Mouse (Mus musculus): ENCODE measurements at regions not wholly inside any gene's neighbourhood (a gene's known extent, or its start where the extent isn't known, plus 50 kb on each side); places are given as distances from the start of the nearest gene placed in this dataset.
A peak's percentile ranks its signal among the peaks of the same experiment; 100 is the strongest.

DNA sequence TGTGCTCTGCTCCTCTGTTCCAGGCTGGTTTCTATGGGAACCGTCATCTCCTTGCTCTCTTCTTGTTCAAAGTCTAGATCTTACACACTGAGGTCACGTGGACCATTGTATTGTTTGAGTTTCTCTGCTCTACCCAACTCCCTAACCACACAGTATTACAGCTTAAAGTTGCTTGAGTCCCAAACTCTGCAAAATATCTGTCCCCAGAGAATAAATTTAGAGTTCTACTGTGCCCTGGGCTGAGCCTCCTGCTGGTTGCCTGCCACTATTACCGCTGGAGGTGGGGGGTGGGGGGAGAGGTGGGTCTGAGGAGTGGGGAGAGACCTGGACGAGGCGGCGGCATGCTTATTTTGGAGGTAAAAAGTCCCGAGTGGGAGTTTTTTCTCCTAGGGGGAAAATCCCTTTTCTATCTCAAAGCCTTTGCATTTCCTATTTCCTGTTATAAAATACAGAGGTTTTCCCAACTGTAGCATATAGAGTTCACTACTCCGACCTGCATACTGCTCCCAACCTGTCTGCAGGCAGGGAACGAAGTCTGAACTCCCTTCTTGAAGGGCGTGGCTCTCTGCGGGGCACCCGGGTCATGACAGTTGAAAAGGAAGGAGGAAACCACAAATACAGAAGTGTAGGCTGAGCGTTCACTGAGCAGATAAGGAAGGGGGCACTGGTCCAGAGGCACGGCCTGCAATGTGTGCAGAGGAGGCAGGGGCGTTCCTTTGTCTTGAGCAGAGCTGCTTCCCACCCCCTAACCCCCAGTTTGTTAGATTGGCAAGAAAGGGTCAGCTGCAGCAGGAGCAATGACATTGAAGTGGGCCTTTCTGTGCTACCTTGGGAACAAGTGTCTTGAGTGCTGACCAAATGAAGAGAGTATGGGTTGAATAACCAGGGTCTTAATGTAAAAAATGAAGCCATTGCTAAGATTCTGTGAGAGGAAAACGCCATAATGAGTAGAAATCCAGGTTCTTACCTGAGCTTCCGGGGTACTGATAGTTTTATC, 188.7 kb downstream of the Akap7 start:
- DNase-seq: no peak

DNA sequence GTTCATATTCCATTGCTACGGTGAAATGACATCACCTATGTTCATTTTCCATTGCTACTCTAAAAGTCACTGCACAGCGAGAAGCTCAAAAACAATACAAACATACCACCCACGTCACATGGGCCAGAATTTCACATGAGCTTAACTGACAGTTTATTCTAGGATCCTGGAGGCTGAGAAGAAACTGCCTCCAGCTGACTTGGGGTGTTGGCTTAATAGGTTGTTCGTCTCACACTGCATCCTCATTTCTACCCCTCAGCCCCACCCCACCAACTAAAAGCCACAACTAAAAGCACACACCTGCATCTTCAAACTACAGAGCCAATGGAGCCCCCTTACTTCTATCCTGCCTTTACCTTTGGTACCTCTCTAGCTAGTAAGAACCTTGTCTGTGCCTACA, 187.0 kb upstream of the Arg1 start:
- DNase-seq: no peak

DNA sequence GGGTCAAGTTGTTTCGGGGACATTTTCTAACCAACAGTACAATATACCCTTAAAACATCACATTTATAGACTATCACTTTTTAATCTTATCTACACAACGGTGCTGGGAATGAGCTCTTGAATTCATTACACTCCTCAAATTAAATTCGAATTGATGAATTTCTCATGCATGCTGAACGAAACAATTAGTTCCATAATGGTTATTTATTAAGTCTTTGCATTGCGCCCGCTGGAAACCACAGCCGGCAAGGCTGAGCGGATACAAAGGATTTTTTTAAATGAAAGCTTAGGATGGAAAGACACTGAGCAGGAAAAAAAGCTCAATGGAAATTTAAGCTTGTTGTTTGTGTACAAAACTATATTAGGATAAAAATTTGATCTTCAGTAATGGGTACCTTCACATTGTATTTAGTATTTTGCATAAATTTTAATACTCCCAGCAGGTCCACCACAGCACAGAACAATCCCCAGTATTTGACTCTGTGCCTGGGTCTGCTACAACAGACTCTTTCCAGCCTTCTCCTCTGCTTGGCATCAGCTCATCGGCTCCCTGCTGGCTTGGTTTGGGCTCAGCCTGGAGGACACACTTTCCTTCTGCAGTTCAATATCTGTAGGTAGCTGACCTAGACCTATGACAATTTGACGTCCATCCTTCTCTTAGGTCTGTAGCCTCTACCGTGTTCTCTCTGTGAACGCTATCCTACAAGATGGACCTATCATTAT, 185.3 kb upstream of the Arg1 start:
- peak; percentile 58 to 74 for DNase-seq

DNA sequence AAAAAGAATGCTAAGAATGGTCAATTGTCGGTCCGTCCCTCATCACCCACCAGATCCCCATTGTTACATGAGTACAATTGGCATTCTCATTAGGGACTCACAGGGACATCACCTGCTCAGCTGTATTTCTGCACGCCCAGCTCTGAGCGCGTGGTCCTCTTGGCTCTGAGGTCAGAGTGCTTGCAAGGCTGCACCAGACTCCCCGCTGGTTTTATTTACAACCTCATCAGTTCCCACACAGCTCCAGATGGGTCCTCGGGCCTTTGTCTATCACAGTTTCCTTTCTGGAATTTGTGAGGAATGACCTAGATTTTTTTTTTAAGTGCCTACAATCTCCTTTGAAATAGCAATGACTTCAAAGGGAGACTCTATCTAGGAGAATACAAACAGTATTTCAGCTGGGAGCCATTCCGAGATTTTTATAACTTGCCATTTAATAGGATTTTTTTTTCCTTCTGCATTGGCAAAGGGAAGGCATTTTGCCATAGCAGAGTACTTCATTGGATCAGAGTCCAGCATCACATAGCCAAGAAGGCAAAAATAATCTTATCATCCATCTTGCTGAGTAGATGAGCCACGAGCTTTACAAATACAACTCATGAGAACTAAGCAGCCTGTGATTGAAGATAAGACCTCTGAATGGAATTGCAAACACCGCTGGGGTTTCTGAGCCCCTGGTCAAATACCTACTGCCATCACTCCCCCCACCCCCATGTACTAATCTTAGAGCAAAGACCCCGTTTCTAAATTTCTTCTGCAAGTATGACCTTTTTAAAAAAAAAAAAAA, 184.5 kb upstream of the Arg1 start:
- DNase-seq: peak; percentile 79 to 84

DNA sequence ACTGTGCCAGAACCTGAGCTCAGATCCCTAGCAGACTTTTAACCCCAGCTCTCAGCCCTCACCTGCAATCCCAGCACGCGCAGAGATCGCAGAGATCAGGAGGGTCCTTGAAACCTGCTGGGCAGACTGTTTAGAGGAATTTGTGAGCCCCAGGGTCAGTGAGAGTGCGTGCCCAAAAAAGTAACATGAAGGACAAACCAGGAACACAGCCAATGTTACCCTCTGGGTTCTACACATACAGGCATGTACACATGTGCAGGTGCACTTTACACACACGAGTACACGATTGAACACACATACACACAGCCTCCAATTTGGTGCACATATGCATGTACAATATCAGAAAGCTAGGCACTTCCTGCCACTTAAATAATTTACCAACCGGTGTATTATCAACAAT, 183.9 kb upstream of the Arg1 start:
- peak in 1 of 2 experiments; percentile 40 for DNase-seq

DNA sequence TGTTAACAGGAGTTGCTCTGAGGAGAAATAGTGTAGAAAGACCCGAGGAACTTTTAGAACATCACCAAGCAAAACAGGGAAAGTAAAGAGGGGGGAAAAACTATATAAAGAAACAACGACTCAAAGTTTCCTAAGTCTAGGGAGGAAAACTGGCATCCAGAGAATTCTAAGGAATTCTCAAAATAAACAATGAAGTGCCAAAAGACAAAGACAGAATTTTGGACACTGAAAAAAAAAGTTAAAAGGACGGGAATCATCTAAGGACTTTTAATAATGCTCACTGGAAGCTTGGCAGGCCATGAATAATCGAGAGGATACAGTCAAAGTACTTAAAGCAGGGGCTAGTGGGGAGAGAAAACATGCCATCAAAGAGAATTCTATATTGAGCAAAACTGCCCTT, 170.8 kb upstream of the Arg1 start:
- DNase-seq: no peak

DNA sequence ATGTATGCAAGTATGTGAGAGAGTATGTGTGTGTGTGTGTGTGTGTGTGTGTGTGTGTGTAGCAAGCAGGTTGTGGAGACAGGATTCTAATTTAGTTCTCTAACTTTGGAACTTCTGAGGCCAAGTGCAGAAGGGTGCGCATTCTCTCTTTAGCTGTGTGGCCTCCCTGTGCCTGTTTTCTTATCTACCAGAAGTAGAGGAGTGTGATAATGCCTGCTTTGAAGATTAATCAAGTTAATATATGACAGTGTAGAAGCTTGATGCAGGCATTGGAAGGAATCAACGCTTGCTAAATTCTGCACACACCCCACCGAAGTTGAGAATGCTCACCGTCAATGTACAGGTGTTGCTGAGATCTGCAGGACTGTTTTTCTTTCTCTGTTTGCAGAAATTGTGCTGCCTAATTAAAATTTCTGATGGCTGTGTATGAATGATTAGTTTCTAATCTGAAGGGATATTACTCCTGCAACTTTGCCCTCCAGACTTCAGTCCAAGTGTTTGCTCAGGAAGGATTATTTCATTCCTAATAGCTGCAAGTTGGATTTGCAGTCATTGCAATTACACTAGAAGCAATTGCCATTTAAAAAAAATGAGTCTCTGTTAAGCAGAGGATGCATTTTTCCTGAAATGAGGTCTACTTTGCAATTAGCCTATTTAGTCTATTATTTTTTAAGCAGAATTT, 162.6 kb upstream of the Arg1 start:
- no peak for DNase-seq

DNA sequence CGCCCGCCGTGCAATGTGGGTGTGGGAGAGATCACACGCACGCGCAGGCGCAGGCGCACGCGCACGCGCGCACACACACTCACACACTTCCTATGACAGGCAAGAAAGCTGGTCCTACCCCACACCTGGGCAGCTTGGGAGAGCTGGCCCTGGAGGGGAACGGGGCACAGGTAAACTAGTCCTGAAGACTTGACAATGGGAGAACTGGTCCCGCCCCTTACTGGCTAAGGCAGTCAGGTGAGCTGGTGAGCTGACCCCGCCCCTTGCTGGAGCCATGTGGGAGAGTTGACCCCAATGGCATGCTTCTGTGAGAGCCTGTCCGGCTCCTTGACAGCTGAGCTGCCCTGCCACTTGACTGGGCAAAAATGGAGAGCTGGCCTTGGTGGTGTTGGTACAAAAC, 159.5 kb upstream of the Arg1 start:
- no peak for DNase-seq

DNA sequence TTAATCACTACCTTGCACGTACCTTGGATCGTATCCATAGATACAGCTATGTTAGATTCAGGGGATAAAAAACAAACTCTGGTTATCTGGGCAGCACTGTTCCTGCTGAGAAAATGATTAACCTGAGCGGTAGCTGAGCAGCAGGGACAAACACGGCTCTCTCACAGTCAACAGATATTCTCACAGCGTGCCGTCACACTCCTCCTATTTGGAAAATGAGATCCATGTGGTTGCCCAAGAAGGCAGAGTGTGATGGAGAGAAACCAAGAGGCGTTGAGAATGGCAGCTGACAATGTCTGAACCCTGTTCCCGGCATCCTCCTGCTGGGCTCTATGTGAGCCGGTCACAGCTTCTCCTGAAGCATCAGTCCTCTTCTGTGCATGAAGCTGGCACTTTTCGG, 155.6 kb upstream of the Arg1 start:
- peak; percentile 83 for DNase-seq

DNA sequence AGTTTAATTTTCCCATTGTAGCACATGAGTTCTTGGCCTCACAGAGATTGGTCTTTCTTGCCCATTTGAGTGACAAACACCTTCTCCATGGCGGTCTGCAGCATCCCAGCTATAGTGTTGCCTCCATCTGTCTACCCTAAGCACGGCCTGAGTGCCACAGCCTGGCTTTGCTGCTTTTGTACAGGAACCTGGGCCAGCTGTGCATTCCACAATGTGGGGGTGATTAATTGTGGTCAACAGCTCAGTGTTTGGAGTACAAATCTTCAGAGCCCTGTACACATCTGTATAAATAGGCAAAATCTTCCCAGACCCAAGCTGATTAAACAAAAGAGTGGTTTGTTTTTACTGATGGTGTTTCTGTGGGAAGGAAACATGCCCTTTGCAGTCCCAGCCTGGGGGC, 145.3 kb upstream of the Arg1 start:
- no peak for DNase-seq

DNA sequence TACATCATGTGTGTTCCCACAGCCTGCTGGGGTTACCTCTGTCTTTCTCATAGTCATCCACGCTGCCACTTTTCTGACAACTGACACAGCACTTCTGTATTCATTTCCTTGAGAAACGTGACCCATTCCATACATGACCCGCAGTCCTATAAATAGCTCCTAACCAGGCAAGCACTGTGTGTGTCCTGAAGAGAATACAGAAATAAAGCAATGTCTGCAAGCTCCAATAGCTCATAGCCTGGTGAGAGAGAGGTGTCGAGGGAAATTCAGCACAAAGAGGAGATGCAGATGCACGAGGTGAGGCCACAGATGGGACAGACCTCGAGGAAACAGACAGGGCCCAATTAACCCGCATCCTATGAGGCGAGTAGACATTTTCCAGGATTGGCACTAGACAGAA, 141.0 kb upstream of the Arg1 start:
- DNase-seq: no peak

DNA sequence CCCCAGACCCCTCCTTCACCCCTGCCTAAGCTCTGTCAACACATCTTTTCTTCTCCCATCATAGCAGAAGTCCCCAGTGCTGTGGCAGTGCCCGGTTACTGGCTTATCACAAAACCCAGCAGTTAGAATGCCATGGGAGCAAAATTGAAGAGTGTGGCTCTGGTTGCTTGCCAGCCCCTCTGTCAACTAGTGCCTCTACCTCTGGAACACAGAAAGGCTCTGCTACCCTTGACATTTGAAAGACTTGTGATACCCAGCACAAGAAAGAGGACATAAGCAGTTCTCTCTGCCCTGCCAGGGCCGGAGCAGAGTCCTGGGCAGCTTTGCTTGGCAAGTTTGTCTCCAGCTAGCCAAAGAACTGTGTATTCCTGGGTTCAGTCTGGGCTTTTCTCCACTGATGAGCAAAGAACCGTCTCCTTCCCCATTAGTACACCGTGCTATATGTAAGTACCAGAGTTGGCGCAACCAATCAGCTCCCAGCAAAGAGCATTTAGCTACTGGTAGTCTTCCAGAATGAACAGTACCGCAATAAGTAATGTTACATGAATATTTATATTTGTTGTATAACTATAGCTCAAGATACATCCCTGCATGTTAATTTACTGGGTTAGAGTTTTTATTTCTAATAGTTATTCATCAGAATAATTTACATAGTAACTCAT, 137.5 kb upstream of the Arg1 start:
- DNase-seq: no peak

DNA sequence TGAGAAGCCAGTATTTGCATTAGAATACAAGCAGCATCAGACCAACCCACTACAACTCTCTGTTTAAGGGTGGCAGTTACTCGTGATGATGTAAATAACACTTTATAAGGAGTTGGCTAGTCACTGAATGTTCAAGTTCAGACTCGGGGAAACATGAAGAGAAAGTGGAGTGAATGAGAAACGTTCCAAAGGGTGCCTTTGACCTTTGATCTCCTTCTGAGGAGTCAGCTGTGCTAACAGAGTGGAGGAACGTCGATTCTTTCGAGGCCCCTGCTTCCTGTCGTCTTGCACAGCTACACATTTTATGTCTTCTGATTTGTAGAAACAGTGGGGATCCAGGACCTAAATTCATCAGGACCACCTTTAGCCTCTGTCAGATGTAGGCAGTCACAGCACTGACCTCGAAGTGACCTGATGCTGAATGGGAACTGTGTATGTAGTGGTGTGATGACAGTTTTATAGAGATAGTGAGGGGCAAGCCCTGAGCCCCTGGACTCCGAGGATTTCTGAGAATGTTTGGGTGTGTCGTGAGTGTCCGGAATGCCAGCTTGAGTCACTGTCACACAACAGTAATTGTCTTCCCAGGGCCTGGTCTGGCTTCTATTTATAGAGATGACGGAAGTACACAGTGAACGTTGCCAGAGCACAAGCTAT, 134.2 kb upstream of the Arg1 start:
- no peak for DNase-seq

DNA sequence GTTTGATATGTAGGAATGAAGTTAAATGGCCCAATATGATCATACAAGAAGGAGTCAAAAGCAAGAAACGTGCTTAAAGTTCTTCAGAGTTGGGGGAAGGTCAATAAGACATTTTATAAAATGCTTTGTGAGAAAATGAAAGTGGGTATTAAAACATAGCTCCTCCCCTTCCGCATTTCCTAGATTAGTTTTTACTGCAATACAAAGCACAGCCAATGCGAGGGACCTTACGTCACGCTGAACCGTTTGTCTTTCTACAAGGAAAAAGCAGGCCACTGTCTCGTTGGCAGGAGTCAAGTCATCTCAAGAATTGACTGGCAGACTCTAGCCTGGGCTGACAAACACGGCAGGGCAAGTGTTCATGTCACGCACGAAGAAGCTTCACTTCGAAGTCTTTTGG, 131.4 kb upstream of the Arg1 start:
- no peak for DNase-seq

DNA sequence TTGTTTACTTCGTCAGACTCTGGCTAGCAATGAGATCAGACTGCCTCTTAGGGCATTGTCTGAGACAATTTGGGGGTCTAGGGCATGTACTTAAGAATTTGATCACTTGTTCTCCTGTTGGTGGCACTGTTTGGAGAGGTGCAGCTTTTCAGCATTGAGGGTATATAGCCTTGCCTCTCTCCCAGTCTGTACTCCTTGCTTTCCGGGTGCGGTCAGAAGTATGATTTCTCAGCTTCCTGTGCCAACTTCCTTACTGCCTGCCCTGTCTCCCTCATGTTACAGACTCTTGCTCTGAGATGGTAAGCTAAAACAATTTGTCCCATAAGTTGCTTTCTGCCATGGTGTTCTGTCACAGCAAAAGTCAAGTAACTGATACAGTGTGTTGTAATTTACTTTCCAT, 124.7 kb upstream of the Arg1 start:
- DNase-seq: no peak

DNA sequence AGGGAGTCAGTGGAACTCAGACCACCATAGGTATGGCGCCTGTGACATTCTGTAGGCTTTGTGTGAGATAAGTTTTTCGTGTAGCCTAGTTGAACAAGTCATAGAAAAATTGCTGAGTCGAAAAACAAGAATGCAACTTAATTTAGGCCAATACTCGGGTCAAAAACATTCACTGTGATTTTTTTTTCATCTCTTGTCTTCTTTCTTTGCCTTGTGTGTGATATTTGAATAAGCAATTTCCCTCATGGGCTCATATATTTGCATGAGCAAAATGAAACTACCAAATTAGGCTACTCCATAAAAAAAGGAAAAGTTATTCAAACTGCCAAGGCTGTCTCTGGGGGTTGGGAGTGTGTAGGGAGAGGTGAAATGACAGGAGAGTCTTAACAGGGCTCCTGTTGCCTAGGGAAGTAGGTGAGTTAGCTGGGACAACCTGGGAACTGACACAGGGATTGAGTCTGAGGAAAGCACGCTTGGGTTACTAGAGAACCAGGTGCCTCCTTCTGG, 124.1 kb upstream of the Arg1 start:
- DNase-seq: no peak

DNA sequence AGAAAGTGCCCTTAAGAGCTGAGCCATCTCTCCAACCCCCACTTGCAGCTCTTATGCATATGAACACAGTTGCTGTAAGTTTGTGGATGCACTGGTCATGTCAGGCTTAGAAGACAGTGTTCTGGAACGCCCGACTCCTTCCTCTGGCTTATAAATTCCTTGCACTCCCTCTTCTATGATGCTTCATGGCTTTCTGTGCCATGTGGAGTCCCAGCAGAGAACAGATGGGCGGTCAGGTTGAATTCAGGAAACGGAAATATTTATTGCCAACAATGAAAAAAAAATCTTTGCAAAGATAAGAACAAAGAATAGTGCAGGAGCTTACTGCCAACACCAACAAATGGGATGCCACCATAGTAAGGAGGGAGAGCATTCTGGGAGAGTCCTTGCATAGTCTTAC, 113.9 kb upstream of the Arg1 start:
- DNase-seq: peak; percentile 68

DNA sequence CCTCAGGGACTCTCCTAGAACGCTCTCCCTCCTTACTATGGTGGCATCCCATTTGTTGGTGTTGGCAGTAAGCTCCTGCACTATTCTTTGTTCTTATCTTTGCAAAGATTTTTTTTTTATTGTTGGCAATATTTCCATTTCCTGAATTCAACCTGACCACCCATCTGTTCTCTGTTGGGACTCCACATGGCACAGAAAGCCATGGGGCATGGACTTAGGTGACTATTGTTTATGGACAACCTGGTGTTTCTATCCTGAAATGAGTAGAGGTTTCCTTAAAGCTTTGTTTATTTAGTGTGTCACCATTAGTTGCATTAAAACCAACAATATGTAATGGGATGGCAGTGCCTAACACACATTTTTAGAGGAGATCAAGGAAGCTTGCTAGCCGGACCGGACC, 112.6 kb upstream of the Arg1 start:
- peak; percentile 56 to 57 for DNase-seq

DNA sequence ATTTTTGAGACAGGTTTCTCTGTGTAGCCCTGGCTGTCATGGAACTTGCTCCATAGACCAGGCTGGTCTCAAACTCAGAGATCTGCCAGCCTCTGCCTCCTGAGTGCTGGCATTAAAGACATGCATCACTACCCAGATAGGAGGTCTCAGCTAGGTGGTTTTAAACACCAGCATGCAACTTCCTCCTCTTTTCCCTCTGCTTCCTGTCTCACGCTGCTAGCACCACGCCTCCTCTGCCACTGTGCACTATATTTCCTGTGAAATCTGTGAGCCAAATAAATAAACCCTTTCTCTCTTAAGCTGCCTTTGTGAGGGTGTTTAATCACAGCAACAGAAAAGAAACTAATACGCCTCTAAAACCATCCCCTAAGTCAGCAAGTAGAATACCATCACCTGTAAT, 109.6 kb upstream of the Arg1 start:
- no peak for DNase-seq

DNA sequence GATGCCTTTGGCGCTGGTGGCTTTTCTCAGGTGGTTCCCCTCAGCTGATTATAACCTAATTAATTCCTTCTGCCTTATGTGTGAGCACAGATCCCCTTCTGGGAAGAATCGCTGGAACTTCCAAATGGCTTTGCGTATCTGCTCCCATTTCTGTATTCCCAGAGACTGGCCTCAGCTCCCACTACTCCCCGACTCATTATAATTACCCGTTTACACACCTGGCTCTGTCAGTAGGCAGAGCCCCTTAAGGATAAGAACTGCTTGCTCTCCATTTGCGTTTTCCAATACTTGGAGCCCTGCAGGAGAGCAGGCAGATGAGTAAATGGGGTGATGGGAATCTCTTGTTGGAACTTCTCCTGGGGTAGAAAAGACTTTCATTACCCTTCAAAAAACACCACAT, 108.1 kb upstream of the Arg1 start:
- no peak for DNase-seq

DNA sequence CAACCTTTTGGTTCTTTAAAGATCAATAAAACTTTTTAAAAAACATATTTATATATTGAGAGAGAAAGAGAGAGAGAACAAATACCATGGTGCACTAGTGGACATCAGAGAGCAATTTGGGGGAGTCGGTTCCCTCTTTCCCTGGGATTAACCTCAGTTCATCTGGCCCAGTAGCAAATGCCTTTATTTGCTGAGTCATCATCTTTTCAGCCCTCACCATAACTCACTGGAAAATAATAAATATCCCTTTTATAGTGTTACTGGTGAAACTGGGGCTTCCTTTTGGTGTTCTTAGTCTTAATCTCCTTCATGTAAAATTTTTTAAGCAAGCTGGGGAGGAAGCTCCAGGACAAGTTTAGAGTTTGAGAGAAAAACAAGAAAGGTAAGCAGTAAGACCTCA, 105.3 kb upstream of the Arg1 start:
- no peak for DNase-seq

All from cerebellum, postnatal 25 days (tissue).